Mouse (Mus musculus): Measurements from ENCODE around the gene Zfp988. TPM values are rescaled to one million over a fixed set of nuclear protein-coding genes. Genes with fewer than 3 reads are reported as not detected.
"Not testable (repeated sequence)": the region's sequence is repeated elsewhere in the genome, so short reads cannot be mapped to it uniquely, and the experiment has no call there.

The Zfp988 gene
- polyA plus RNA-seq, 1 experiment from 2014 or later, result 0.09 TPM

GRCm38 (mm10) chr4:147339601-147340219 lies 34.2 kb downstream of the Zfp988 start:
- H3K27me3 ChIP-seq (ENCODE audit: control insufficient read depth, insufficient read depth, low read length); H3K9ac ChIP-seq (ENCODE audit: low read length); H3K4me2 ChIP-seq (ENCODE audit: low read depth); H3K36me3 ChIP-seq (ENCODE audit: control insufficient read depth, insufficient read depth, low read length); H3K4me1 ChIP-seq (ENCODE audit: control insufficient read depth, insufficient read depth, low read length); H3K4me3 ChIP-seq (ENCODE audit: low read depth, low read length); ATAC-seq (ENCODE audit: insufficient read depth, low FRiP score, low TSS enrichment); H3K27ac ChIP-seq (ENCODE audit: low read depth, low read length): not testable (repeated sequence)
- H3K9me3 ChIP-seq (ENCODE audit: control insufficient read depth, low read length), result peaks cover 47% of the 10 kb centered on the region
- DNase-seq (ENCODE audit: low spot score), result peak; percentile 6
- WGBS, result 77% methylated on average over 7 of the region's 7 CpGs

DNA sequence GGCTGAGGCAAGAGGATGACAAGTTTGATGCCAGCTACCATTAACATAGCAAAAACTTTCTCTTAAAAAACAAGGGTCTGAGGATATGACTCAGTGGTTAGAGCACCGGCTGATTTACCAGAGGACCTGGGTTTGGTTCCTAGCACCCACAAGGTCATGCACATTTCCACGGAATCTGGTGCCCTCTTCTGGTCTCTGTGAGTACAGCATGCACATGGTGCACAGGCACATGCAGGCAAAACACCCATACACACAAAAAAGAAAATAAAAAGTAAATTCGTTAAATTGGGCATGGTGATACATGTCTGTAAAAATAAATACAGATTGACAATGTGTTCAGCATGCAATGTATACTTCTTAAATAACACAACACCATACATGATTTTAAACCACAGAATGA lies 34.8 kb downstream of the Zfp988 start:
- not testable (repeated sequence) for H3K4me1 ChIP-seq (ENCODE audit: control insufficient read depth, insufficient read depth, low read length); H3K27ac ChIP-seq (ENCODE audit: low read depth, low read length); DNase-seq (ENCODE audit: low spot score); H3K9ac ChIP-seq (ENCODE audit: low read length); H3K4me3 ChIP-seq (ENCODE audit: low read depth, low read length); ATAC-seq (ENCODE audit: insufficient read depth, low FRiP score, low TSS enrichment); H3K27me3 ChIP-seq (ENCODE audit: control insufficient read depth, insufficient read depth, low read length); H3K36me3 ChIP-seq (ENCODE audit: control insufficient read depth, insufficient read depth, low read length); H3K4me2 ChIP-seq (ENCODE audit: low read depth)
- H3K9me3 ChIP-seq (ENCODE audit: control insufficient read depth, low read length), result peaks cover 46% of the 10 kb centered on the region
- WGBS, result 65% methylated on average over 3 of the region's 3 CpGs

DNA sequence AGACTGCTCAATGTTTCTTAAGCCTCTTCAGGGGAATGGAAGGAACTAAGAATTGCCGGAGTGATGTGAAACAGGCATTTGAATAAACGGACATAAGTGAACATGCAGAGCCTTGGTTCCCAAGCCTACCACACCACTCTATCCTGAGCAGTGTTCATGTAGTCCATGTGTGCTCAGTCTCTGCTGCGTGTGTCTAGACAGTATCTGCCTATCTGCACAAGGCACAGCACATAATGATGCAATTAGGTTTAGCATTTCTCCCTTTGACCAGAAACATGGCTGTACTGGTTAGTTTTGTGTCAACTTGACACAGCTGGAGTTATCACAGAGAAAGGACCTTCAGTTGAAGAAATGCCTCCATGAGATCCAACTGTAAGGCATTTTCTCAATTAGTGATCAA lies 35.4 kb downstream of the Zfp988 start:
- not testable (repeated sequence) for H3K27ac ChIP-seq (ENCODE audit: low read depth, low read length); H3K27me3 ChIP-seq (ENCODE audit: control insufficient read depth, insufficient read depth, low read length); DNase-seq (ENCODE audit: low spot score); H3K9ac ChIP-seq (ENCODE audit: low read length); H3K4me3 ChIP-seq (ENCODE audit: low read depth, low read length); H3K36me3 ChIP-seq (ENCODE audit: control insufficient read depth, insufficient read depth, low read length); H3K4me2 ChIP-seq (ENCODE audit: low read depth); ATAC-seq (ENCODE audit: insufficient read depth, low FRiP score, low TSS enrichment); H3K4me1 ChIP-seq (ENCODE audit: control insufficient read depth, insufficient read depth, low read length)
- WGBS, result 89% methylated on average over 3 of the region's 3 CpGs
- H3K9me3 ChIP-seq (ENCODE audit: control insufficient read depth, low read length), result peaks cover 40% of the 10 kb centered on the region

GRCm38 (mm10) chr4:147343042-147343908 lies 37.8 kb downstream of the Zfp988 start:
- H3K4me2 ChIP-seq (ENCODE audit: low read depth); H3K4me3 ChIP-seq (ENCODE audit: low read depth, low read length); H3K9ac ChIP-seq (ENCODE audit: low read length); H3K36me3 ChIP-seq (ENCODE audit: control insufficient read depth, insufficient read depth, low read length); H3K27me3 ChIP-seq (ENCODE audit: control insufficient read depth, insufficient read depth, low read length); H3K4me1 ChIP-seq (ENCODE audit: control insufficient read depth, insufficient read depth, low read length); H3K27ac ChIP-seq (ENCODE audit: low read depth, low read length): not testable (repeated sequence)
- ATAC-seq (ENCODE audit: insufficient read depth, low FRiP score, low TSS enrichment), result peak; percentile 84
- 79% methylated on average over 6 of the region's 6 CpGs for WGBS
- peak; percentile 10 for DNase-seq (ENCODE audit: low spot score)
- peaks cover 35% of the 10 kb centered on the region for H3K9me3 ChIP-seq (ENCODE audit: control insufficient read depth, low read length)

- WGBS, result 88% methylated on average over 2 of the region's 2 CpGs
- H3K4me1 ChIP-seq (ENCODE audit: control insufficient read depth, insufficient read depth, low read length); H3K36me3 ChIP-seq (ENCODE audit: control insufficient read depth, insufficient read depth, low read length); H3K27me3 ChIP-seq (ENCODE audit: control insufficient read depth, insufficient read depth, low read length); H3K4me3 ChIP-seq (ENCODE audit: low read depth, low read length); H3K9ac ChIP-seq (ENCODE audit: low read length); H3K27ac ChIP-seq (ENCODE audit: low read depth, low read length); DNase-seq (ENCODE audit: low spot score); H3K4me2 ChIP-seq (ENCODE audit: low read depth); ATAC-seq (ENCODE audit: insufficient read depth, low FRiP score, low TSS enrichment): not testable (repeated sequence)
- H3K9me3 ChIP-seq (ENCODE audit: control insufficient read depth, low read length), result peaks cover 40% of the 10 kb centered on the region
These were observed 39.6 kb downstream of the Zfp988 start for GRCm38 (mm10) chr4:147345061-147345554.

DNA sequence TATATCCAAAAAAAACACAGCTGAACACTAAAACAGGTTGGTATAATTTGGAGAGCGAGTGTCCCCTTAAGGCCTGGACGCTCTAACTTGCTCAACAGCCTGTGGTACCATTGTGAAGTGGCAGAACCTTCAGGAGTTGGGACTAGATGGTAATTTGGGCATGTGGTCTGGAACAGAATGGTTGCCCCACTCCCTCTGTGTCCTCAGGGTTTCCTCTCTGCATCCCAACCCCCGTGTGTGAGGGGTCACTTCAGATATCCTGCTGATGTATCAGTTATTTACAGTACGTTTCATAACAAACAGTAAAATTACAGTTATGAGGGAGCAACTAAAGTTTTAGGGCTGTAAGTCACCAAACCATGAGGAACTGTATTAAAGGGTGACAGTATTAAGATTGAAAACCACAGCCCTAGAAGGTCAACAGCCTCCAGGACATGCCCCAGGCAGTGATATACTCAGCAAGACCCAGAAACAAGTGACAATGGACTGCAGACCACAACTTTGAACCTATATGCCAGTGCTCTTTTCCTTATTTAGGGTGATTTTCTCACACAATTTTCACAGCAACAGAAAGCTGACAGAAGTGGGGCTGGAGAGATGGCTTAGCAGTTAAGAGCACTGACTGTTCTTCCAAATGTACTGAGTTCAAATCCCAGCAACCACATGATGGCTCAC lies 41.0 kb downstream of the Zfp988 start:
- not testable (repeated sequence) for ATAC-seq (ENCODE audit: insufficient read depth, low FRiP score, low TSS enrichment); H3K36me3 ChIP-seq (ENCODE audit: control insufficient read depth, insufficient read depth, low read length); H3K4me2 ChIP-seq (ENCODE audit: low read depth); H3K27ac ChIP-seq (ENCODE audit: low read depth, low read length); H3K4me1 ChIP-seq (ENCODE audit: control insufficient read depth, insufficient read depth, low read length); H3K9ac ChIP-seq (ENCODE audit: low read length); H3K4me3 ChIP-seq (ENCODE audit: low read depth, low read length); H3K27me3 ChIP-seq (ENCODE audit: control insufficient read depth, insufficient read depth, low read length)
- DNase-seq (ENCODE audit: low spot score), result peak; percentile 6
- H3K9me3 ChIP-seq (ENCODE audit: control insufficient read depth, low read length), result peaks cover 48% of the 10 kb centered on the region
- WGBS, result 67% methylated on average over 4 of the region's 4 CpGs

- 62% methylated on average over 4 of the region's 4 CpGs for WGBS
- not testable (repeated sequence) for H3K4me3 ChIP-seq (ENCODE audit: low read depth, low read length); H3K27ac ChIP-seq (ENCODE audit: low read depth, low read length); H3K4me2 ChIP-seq (ENCODE audit: low read depth); H3K36me3 ChIP-seq (ENCODE audit: control insufficient read depth, insufficient read depth, low read length); H3K4me1 ChIP-seq (ENCODE audit: control insufficient read depth, insufficient read depth, low read length); H3K27me3 ChIP-seq (ENCODE audit: control insufficient read depth, insufficient read depth, low read length); H3K9ac ChIP-seq (ENCODE audit: low read length); ATAC-seq (ENCODE audit: insufficient read depth, low FRiP score, low TSS enrichment)
- peak; percentile 5 for DNase-seq (ENCODE audit: low spot score)
- H3K9me3 ChIP-seq (ENCODE audit: control insufficient read depth, low read length), result peaks cover 48% of the 10 kb centered on the region
These were observed 41.8 kb downstream of the Zfp988 start for GRCm38 (mm10) chr4:147347300-147347699.

- whole genome bisulfite sequencing, result 87% methylated on average over 1 of the region's 3 CpGs
- H3K4me2 ChIP-seq (ENCODE audit: low read depth); H3K4me1 ChIP-seq (ENCODE audit: control insufficient read depth, insufficient read depth, low read length); H3K4me3 ChIP-seq (ENCODE audit: low read depth, low read length); H3K27ac ChIP-seq (ENCODE audit: low read depth, low read length); ATAC-seq (ENCODE audit: insufficient read depth, low FRiP score, low TSS enrichment); H3K36me3 ChIP-seq (ENCODE audit: control insufficient read depth, insufficient read depth, low read length); H3K9ac ChIP-seq (ENCODE audit: low read length); DNase-seq (ENCODE audit: low spot score); H3K27me3 ChIP-seq (ENCODE audit: control insufficient read depth, insufficient read depth, low read length): not testable (repeated sequence)
- H3K9me3 ChIP-seq (ENCODE audit: control insufficient read depth, low read length), result peaks cover 47% of the 10 kb centered on the region
These were observed 42.4 kb downstream of the Zfp988 start for GRCm38 (mm10) chr4:147347880-147348279.
